Mouse (Mus musculus) lung, embryonic 16.5 days (tissue): Measurements from ENCODE around the gene Cela3b. TPM values are rescaled to one million over a fixed set of nuclear protein-coding genes. Genes with fewer than 3 reads are reported as not detected.

Source experiments
- ATAC-seq: fragments of 200-750 bp; cut with Nextera tagmentation; 2 replicates; pipeline ENCODE4 v1.8.0; 2017; ENCODE audit warnings: low read depth, mild to moderate bottlenecking, moderate library complexity
- H3K27ac ChIP-seq: fragments of 300-500 bp; sonication (generic); 2 replicates; pipeline ENCODE4 v1.5.1; 2014; ENCODE audit warnings: mild to moderate bottlenecking, control low read depth, low read length
- H3K27me3 ChIP-seq: fragments of 300-500 bp; sonication (generic); 2 replicates; pipeline ENCODE4 v1.6.1; 2014; ENCODE audit warnings: low read depth, low read length, mixed read lengths; ENCODE audit not compliant: control insufficient read depth, insufficient read depth
- H3K36me3 ChIP-seq: fragments of 300-500 bp; sonication (generic); 2 replicates; pipeline ENCODE4 v1.6.1; 2014; ENCODE audit warnings: low read length; ENCODE audit not compliant: control insufficient read depth, insufficient read depth
- H3K4me1 ChIP-seq: fragments of 300-500 bp; sonication (generic); replicated peaks from 2 replicates; pipeline ENCODE4 v1.6.1; 2014; ENCODE audit warnings: low read length, mixed read lengths; ENCODE audit not compliant: control insufficient read depth, insufficient read depth
- H3K4me2 ChIP-seq: fragments of 300-500 bp; sonication (generic); 2 replicates; pipeline ENCODE4 v1.6.1; 2014; ENCODE audit warnings: low read depth, low read length, control low read depth
- H3K4me3 ChIP-seq: fragments of 300-500 bp; sonication (generic); 2 replicates; pipeline ENCODE4 v1.5.1; 2014; ENCODE audit warnings: mild to moderate bottlenecking, low read length, control low read depth
- H3K9ac ChIP-seq: fragments of 300-500 bp; sonication (generic); 2 replicates; pipeline ENCODE4 v1.6.1; 2014; ENCODE audit warnings: low read length, control low read depth
- H3K9me3 ChIP-seq: fragments of 300-500 bp; sonication (generic); 2 replicates; pipeline ENCODE4 v1.6.1; 2016; ENCODE audit warnings: low read length; ENCODE audit not compliant: control insufficient read depth
- WGBS: fragments of 180-500 bp; shearing (Covaris S2); extraction: QIAGEN DNeasy Blood & Tissue Kit; methylation state at CpG from one replicate; pipeline ENCODE4 v1.1.7; 2014; 5-methylcytosine and 5-hydroxymethylcytosine counted together
- polyA plus RNA-seq: library from polyadenylated mRNA; unstranded; fragments of >200 nt; fragmentation: Nextera tagmentation; extraction: Ambion mirVana; gene quantifications from 2 replicates; pipeline ENCODE4 v1.2.1, GENCODE M21; 2015

Cela3b gene
- polyA plus RNA-seq, 1 experiment from 2014 or later, result not detected

DNA sequence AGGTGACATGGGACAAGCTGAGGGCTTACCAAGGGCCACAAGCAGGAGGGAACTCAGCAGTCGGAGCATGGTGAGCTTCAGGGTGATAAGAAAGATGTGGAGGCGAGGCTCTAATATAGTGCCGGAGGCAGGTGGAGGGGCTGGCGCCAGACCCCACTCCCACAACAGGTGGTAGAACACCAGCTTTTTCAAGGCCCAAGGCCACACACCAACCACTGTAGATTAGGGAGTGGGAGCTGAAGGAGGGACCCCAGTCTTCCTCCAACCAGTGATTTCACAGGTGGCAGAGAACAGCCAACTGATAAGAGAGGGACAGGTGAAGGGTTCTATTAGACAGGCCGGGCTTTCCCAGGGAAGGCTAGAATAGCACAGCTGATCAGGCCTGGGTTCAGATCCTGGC is 20.6 kb downstream of the Cela3b start, which contains the start of gene Cela3a:
Gene Cela3a (minus strand): TSS at position 101 of the 400 bp plus-strand sequence.
- Histone ChIP-seq H3K27ac (no peak within 1 kb of the TSS), H3K36me3 (no peaks in the 10 kb centered on the region), H3K27me3 (no peaks in the 10 kb centered on the region), H3K4me2 (no peak within 1 kb of the TSS), H3K9me3 (no peaks in the 10 kb centered on the region), H3K4me1 (no peaks in the 10 kb centered on the region), H3K9ac (no peak within 1 kb of the TSS), H3K4me3 (no peak within 1 kb of the TSS)
- WGBS, result 86% methylated on average over 5 of the region's 5 CpGs
- no peak for ATAC-seq

DNA sequence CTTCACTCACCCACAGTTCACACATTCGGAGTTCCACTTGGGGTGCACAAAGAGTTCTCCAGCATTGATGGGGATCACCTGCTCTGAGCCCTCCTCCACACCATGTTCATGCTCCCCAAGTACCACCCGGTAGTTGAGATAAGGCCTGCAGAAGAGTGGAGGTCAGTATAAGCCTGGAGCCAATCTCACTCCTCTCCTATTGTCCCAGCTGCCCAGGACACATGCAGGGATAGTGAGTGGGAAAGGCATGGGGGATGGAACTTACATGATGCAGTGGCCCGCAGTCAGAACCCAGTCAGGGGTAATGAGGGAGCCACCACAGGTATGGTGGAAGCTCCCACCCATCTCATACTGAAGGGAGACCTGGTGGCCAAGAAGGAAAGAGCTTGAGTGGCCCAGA is 24.8 kb downstream of the Cela3b start:
- 82% methylated on average over 3 of the region's 3 CpGs for WGBS
- no peaks in the 10 kb centered on the region for H3K9me3 ChIP-seq
- no peak for ATAC-seq
- H3K4me1 ChIP-seq, result no peaks in the 10 kb centered on the region
- no peak overlapping the region for H3K4me3 ChIP-seq
- no peaks in the 10 kb centered on the region for H3K27me3 ChIP-seq
- no peak overlapping the region for H3K4me2 ChIP-seq
- H3K36me3 ChIP-seq, result no peaks in the 10 kb centered on the region
- H3K27ac ChIP-seq, result no peak overlapping the region
- no peak overlapping the region for H3K9ac ChIP-seq

DNA sequence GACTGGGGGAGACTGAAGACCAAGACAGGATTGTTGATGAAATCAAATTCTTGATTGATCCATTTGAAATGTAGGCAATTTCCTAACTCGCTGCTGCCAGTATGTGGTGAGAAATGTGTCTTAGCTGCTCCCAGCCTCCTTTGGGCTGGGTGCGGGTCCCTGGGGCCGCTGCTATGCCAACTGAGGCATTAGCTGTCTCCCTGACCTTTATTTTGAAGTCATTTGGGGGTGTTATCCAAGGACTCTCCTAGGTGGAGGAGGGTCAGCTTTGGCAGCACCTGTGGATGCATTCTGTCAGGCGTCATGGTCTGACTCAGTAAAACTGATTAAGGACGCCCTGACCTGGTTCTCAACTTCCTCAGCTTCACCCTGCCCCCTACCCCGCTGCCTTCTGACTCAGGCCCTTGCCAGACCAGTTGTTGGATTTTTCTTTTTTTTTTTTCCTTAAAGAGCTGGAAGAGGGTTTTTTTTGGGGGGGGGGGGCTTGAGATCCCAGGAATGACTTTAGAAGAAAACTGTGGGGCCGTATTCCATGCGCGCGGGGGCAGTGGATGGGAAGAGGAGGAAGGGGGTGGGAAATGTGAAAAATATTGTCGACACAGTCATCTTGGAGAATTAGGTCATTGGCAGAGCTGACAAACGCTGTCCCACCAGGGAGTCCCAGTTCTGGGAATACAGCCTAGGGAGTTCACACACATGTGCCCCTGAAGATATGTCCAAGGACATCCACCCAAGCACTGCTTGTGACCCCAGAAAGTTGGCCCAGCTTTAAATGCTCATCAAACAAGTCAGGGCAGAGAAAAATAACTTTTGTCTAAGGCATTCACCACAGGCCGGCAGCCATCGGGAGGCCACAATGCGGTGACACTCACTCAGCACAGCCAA is 33.5 kb downstream of the Cela3b start:
- Histone ChIP-seq H3K9me3 (no peaks in the 10 kb centered on the region), H3K4me3 (no peak overlapping the region), H3K9ac (no peak overlapping the region), H3K4me2 (no peak overlapping the region), H3K4me1 (no peaks in the 10 kb centered on the region), H3K27me3 (no peaks in the 10 kb centered on the region), H3K36me3 (no peaks in the 10 kb centered on the region), H3K27ac (no peak overlapping the region)
- 65% methylated on average over 15 of the region's 15 CpGs for WGBS
- no peak for ATAC-seq

DNA sequence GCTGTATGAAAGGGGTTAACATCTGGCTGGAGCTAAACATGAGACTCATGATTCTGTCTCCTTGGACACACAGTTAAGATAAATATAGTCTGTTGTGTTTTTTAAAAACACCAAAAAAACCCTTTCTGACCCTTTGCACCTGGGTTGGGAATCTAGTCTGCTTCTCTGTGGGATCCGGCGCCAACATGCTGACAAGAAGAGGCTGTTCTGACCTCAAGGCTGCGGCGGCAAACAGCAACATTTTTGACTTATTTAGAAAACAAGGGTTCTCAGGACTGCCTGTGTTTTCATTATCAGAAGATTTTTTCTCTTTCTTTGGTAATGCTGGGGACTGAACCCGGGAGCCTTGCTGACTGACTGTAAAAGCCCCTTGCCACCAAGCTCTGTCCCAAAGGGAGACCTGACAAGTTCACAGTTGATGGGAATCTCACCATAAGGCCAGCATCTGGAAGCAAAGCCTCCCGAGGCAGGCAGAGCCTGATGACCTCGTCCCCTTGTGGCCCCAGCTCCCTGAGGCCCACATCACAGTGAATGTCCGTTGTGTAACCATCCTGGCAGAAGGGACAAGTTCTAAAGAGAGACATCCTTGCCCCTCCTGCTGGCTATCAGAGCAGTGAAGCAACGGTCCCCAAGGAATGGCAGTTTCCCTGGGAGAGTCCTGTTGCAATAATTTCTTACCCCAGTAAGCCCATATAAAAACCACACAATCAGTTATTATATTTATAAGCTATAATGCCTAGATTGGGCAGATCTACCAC is 36.8 kb downstream of the Cela3b start:
- no peaks in the 10 kb centered on the region for H3K27me3 ChIP-seq
- ATAC-seq, result no peak
- no peak overlapping the region for H3K4me3 ChIP-seq
- H3K36me3 ChIP-seq, result no peaks in the 10 kb centered on the region
- H3K4me1 ChIP-seq, result no peaks in the 10 kb centered on the region
- WGBS, result 59% methylated on average over 9 of the region's 9 CpGs
- H3K27ac ChIP-seq, result no peak overlapping the region
- no peak overlapping the region for H3K9ac ChIP-seq
- no peak overlapping the region for H3K4me2 ChIP-seq
- H3K9me3 ChIP-seq, result no peaks in the 10 kb centered on the region

DNA sequence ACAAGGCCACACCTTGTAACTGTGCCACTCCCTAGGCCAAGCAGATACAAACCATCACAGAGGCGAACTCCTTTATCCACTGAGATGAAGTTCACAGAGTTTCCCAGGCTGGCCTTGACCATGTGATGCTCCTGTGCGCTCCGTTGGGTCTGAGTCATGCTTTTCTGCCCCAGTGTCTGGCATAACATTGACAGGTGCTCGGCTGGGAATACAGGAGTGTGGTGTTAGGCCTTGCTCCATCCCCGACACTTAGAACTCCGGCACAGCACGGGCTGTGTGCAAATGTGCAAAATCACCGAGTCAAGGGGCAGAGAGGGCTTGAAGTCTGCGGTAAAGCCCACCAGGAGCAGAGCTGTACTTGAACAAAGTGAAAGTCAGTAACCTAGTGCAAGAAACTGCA is 37.5 kb downstream of the Cela3b start:
- no peak for ATAC-seq
- H3K9me3 ChIP-seq, result no peaks in the 10 kb centered on the region
- no peaks in the 10 kb centered on the region for H3K36me3 ChIP-seq
- H3K4me1 ChIP-seq, result no peaks in the 10 kb centered on the region
- WGBS, result 83% methylated on average over 9 of the region's 9 CpGs
- H3K27ac ChIP-seq, result no peak overlapping the region
- H3K4me3 ChIP-seq, result no peak overlapping the region
- no peak overlapping the region for H3K9ac ChIP-seq
- no peak overlapping the region for H3K4me2 ChIP-seq
- no peaks in the 10 kb centered on the region for H3K27me3 ChIP-seq

DNA sequence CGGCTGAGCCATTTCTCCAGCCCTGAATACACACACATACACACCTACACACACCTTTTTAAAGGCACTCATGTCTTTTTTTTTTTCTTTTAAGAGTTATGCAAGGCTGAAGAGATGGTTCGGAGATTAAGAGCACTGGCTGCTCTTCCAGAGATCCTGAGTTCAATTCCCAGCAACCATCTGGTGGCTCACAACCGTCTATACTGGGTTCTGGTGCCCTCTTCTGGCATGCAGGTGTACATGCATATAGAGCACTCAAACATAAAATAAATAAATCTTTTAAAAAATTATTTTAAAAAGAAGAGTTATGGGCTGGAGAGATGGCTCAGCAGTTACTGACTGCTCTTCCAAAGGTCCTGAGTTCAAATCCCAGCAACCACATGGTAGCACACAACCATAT is 39.1 kb downstream of the Cela3b start:
- 77% methylated on average over 3 of the region's 3 CpGs for WGBS
- no peak for ATAC-seq

DNA sequence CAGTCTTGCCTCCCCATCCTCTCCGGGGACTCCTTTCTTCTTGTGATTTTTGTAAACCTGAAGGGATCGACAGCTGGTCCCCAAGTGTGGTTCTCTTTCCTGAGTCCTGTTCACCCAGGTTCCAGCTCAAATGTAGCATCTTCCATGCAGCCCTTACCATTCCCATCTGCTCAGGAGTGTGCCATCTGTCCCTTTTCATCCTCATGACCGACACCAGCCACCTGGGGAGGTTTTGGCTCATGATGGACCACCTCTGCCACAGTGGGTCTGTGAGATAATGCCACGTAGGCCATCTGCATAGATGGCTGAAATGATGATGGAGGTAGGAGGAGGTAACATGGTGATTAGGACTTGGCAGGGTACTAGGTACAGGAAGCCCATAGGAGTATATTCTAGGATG is 40.1 kb downstream of the Cela3b start:
- Histone ChIP-seq H3K36me3 (no peaks in the 10 kb centered on the region), H3K4me2 (no peak overlapping the region), H3K9ac (no peak overlapping the region), H3K9me3 (no peaks in the 10 kb centered on the region), H3K27ac (no peak overlapping the region), H3K27me3 (no peaks in the 10 kb centered on the region), H3K4me3 (no peak overlapping the region), H3K4me1 (0 out of 2 replicates have a peak, but pooled peaks cover 3% of the 10 kb centered on the region)
- ATAC-seq, result no peak
- 85% methylated on average over 4 of the region's 4 CpGs for WGBS

More for the DNA sequence above, 39.1 kb downstream of the Cela3b start:
- no peak overlapping the region for H3K4me3 ChIP-seq
- 0 out of 2 replicates have a peak, but pooled peaks cover 3% of the 10 kb centered on the region for H3K4me1 ChIP-seq
- H3K27me3 ChIP-seq, result no peaks in the 10 kb centered on the region
- no peaks in the 10 kb centered on the region for H3K36me3 ChIP-seq
- H3K9ac ChIP-seq, result no peak overlapping the region
- H3K4me2 ChIP-seq, result no peak overlapping the region
- H3K27ac ChIP-seq, result no peak overlapping the region
- H3K9me3 ChIP-seq, result no peaks in the 10 kb centered on the region

DNA sequence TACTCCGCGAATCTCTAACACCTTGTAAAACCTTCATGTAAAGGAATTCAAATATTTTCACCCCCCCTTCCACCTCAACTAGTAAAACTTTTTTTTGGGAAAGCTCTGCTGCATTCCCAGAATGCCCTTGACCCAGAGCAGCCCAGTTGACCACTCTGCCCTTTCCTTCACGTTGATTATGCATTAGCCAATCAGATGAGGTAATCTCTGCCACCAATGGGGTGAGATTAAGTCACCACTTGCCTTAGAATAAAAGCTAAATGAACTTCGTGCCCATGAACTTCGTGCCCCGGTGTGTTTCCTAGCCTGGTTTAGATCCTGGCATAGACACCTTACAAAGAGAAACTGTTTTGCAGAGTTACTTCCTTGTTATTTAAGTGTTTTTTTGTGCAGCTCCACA is 41.4 kb downstream of the Cela3b start:
- H3K4me1 ChIP-seq, result 0 out of 2 replicates have a peak, but pooled peaks cover 3% of the 10 kb centered on the region
- WGBS, result 37% methylated on average over 6 of the region's 6 CpGs
- no peak for ATAC-seq
- H3K9ac ChIP-seq, result peak overlapping the region; percentile 93
- H3K27ac ChIP-seq, result no peak overlapping the region
- H3K36me3 ChIP-seq, result no peaks in the 10 kb centered on the region
- no peaks in the 10 kb centered on the region for H3K27me3 ChIP-seq
- H3K4me2 ChIP-seq, result peak overlapping the region; percentile 85
- peak overlapping the region; percentile 91 for H3K4me3 ChIP-seq
- H3K9me3 ChIP-seq, result no peaks in the 10 kb centered on the region

DNA sequence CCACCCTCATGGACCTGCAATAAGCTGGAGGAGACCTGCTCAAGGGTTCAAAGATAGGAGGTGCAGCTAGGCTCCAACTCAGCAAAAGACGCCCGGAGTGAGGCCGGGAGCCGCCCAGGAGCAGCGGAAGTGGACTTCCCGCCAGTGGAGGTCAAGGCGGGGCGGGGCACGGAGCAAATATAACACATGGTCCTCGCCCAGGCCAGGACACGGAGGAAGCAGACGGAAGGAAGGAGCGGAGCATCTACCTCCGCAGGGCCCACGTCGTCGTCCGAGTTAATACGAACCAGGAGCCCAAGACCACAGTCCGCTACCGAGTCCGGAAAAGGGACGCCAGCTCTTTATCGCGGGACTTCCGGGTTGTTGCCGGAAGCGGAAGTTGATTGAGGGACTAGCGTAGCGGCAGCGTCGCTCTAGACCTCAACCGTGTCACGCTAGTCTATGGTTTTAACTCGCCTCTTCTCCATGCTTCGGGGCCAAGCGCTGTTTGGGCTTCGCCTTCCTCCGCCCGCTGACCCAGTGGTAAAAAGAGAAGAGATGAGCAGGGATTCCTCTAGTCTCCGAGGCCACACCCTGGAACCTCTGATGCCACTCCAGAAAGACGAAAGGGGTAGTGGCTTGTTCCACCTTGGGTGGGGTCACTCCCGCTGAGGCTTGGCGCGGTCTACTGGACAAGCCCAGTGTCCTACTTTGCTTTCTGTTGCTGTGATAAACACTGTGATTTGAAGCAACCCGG is 42.1 kb downstream of the Cela3b start:
- WGBS, result under 1% methylated on average over 46 of the region's 46 CpGs

More for the DNA sequence above, 42.1 kb downstream of the Cela3b start:
- H3K27me3 ChIP-seq, result no peaks in the 10 kb centered on the region
- H3K4me1 ChIP-seq, result 0 out of 2 replicates have a peak, but pooled peaks cover 3% of the 10 kb centered on the region
- peak overlapping the region; percentile 93 for H3K9ac ChIP-seq
- H3K27ac ChIP-seq, result peak overlapping the region; percentile 92
- no peaks in the 10 kb centered on the region for H3K9me3 ChIP-seq
- peak; percentile 95 for ATAC-seq
- peak overlapping the region; percentile 91 for H3K4me3 ChIP-seq
- no peaks in the 10 kb centered on the region for H3K36me3 ChIP-seq
- peak overlapping the region; percentile 85 for H3K4me2 ChIP-seq
